Mouse (Mus musculus) limb, embryonic 11.5 days (tissue): Measurements from ENCODE around the gene Dclre1b. TPM values are rescaled to one million over a fixed set of nuclear protein-coding genes. Genes with fewer than 3 reads are reported as not detected.
"Not testable (repeated sequence)": the region's sequence is repeated elsewhere in the genome, so short reads cannot be mapped to it uniquely, and the experiment has no call there.

Source experiments
- ATAC-seq: fragments of 200-750 bp; cut with Nextera tagmentation; 2 replicates; pipeline ENCODE4 v1.8.0; 2017; ENCODE audit warnings: low read depth; ENCODE audit not compliant: insufficient number of reproducible peaks, low FRiP score, low TSS enrichment
- DNase-seq: peaks from one replicate; pipeline ENCODE4 v3.0.0-alpha.2; 2015; ENCODE audit warnings: low spot score
- H3K27ac ChIP-seq: fragments of 300-500 bp; sonication (generic); replicated peaks from 2 replicates; pipeline ENCODE4 v1.5.1; 2014; ENCODE audit warnings: low read depth, mild to moderate bottlenecking, low read length
- H3K27me3 ChIP-seq: fragments of 300-500 bp; sonication (generic); 2 replicates; pipeline ENCODE4 v1.6.1; 2014; ENCODE audit warnings: mild to moderate bottlenecking, low read length, mixed read lengths; ENCODE audit not compliant: control insufficient read depth, insufficient read depth
- H3K36me3 ChIP-seq: fragments of 300-500 bp; sonication (generic); 2 replicates; pipeline ENCODE4 v1.6.1; 2014; ENCODE audit warnings: mild to moderate bottlenecking, low read length, moderate library complexity, mixed read lengths; ENCODE audit not compliant: control insufficient read depth, insufficient read depth
- H3K4me1 ChIP-seq: fragments of 300-500 bp; sonication (generic); 2 replicates; pipeline ENCODE4 v1.6.1; 2014; ENCODE audit warnings: low read length, mixed read lengths; ENCODE audit not compliant: control insufficient read depth, insufficient read depth
- H3K4me2 ChIP-seq: fragments of 300-500 bp; sonication (generic); 2 replicates; pipeline ENCODE4 v1.6.1; 2014; ENCODE audit warnings: low read depth, mild to moderate bottlenecking, moderate library complexity; ENCODE audit not compliant: severe bottlenecking
- H3K4me3 ChIP-seq: fragments of 300-500 bp; sonication (generic); 2 replicates; pipeline ENCODE4 v1.5.1; 2014; ENCODE audit warnings: low read depth, low read length
- H3K9ac ChIP-seq: fragments of 300-500 bp; sonication (generic); 2 replicates; pipeline ENCODE4 v1.6.1; 2014; ENCODE audit warnings: mild to moderate bottlenecking, low read length
- H3K9me3 ChIP-seq: fragments of 300-500 bp; sonication (generic); 2 replicates; pipeline ENCODE4 v1.6.1; 2016; ENCODE audit warnings: low read length; ENCODE audit not compliant: control insufficient read depth
- WGBS: fragments of 180-500 bp; shearing (Covaris S2); extraction: QIAGEN DNeasy Blood & Tissue Kit; methylation state at CpG from one replicate; pipeline ENCODE4 v1.1.7; 2014; 5-methylcytosine and 5-hydroxymethylcytosine counted together
- polyA plus RNA-seq: library from polyadenylated mRNA; unstranded; fragments of >200 nt; fragmentation: Nextera tagmentation; extraction: Ambion mirVana; gene quantifications from 2 replicates; pipeline ENCODE4 v1.2.1, GENCODE M21; 2014

Dclre1b gene
- polyA plus RNA-seq, 1 experiment from 2014 or later, result 40.2 TPM

GRCm38 (mm10) chr3:103831146-103831545 is 21.9 kb upstream of the Dclre1b start:
- Histone ChIP-seq H3K36me3 (no peaks in the 10 kb centered on the region), H3K4me3 (no peak overlapping the region), H3K9ac (no peak overlapping the region), H3K4me2 (no peak overlapping the region), H3K27ac (no peak overlapping the region), H3K9me3 (no peaks in the 10 kb centered on the region), H3K4me1 (no peaks in the 10 kb centered on the region), H3K27me3 (no peaks in the 10 kb centered on the region)
- 90% methylated on average over 7 of the region's 7 CpGs for WGBS
- DNase-seq (no peak), ATAC-seq (no peak)

DNA sequence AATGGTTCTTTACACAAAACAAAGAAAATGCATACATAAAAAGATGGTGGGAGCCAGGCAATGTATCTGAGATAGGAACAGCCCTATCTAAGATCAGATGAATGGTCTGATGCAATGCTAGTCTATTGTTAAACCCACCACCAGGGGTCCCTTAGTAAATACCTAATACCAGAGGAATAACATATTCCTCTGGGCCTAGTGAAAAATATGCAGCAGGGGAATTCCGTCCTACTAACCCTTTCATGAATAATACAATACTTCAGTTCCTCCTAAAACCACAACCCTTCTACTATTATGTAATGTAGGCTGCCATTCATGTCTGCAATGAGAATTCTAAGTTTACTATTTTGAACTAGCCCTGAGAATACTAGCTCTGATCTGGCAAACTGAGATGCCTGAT is 21.4 kb upstream of the Dclre1b start:
- not testable (repeated sequence) for H3K27me3 ChIP-seq, H3K4me3 ChIP-seq, H3K4me1 ChIP-seq, H3K9ac ChIP-seq, H3K27ac ChIP-seq, DNase-seq, H3K4me2 ChIP-seq, H3K36me3 ChIP-seq, ATAC-seq, H3K9me3 ChIP-seq
- WGBS, result 81% methylated on average over 1 of the region's 1 CpGs

DNA sequence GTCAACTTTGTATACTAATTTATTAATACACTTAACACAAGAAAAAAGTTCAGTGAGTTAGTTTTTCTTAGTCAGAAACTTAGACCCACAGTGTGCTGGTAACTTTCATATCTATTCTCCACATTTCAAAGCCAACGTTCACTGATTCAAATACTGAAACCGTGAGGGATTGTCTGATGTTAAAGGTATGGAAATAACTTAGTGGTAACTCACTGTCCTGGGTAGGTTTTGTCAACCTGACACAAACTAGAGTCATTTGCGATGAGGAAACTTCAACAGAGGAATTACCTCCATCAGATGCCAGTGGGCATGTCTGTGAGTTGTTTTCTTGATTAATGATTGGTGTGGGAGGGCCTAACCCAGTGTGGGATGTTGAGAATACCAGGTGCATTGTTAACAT is 19.8 kb upstream of the Dclre1b start:
- no peaks in the 10 kb centered on the region for H3K36me3 ChIP-seq
- ATAC-seq (no peak), DNase-seq (no peak)
- WGBS, result 84% methylated on average over 3 of the region's 3 CpGs
- H3K9ac ChIP-seq, result no peak overlapping the region
- H3K27me3 ChIP-seq, result no peaks in the 10 kb centered on the region
- no peak overlapping the region for H3K27ac ChIP-seq
- no peaks in the 10 kb centered on the region for H3K4me1 ChIP-seq
- no peak overlapping the region for H3K4me2 ChIP-seq
- no peaks in the 10 kb centered on the region for H3K9me3 ChIP-seq
- H3K4me3 ChIP-seq, result no peak overlapping the region

- DNase-seq (no peak), ATAC-seq (no peak)
- no peak overlapping the region for H3K4me2 ChIP-seq
- no peak overlapping the region for H3K27ac ChIP-seq
- no peaks in the 10 kb centered on the region for H3K36me3 ChIP-seq
- H3K4me3 ChIP-seq, result no peak overlapping the region
- no peaks in the 10 kb centered on the region for H3K27me3 ChIP-seq
- no peaks in the 10 kb centered on the region for H3K4me1 ChIP-seq
- H3K9ac ChIP-seq, result no peak overlapping the region
- H3K9me3 ChIP-seq, result no peaks in the 10 kb centered on the region
Measured at GRCm38 (mm10) chr3:103827548-103827947, 18.3 kb upstream of the Dclre1b start.

DNA sequence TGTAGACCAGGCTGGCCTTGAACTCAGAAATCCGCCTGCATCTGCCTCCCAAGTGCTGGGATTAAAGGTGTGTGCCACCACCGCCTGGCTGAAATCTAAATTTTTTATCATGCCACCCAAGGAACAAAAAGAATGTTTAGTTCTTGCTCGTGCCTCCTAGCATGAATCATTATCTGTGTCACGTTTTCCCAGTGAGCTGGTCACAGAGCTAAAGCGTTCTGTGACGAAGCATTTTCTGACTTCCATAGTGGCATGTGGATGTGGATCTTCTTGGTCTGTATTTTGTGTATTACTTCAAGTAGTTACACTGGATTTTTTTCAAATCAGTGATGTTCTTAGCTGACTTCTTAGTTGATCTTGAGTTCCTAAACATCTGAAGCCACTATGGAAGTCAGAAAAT is 1.7 kb upstream of the Dclre1b start:
- 92% methylated on average over 6 of the region's 6 CpGs for WGBS
- H3K9me3 ChIP-seq, result no peaks in the 10 kb centered on the region
- DNase-seq (no peak), ATAC-seq (no peak)
- no peak overlapping the region for H3K9ac ChIP-seq
- H3K4me3 ChIP-seq, result no peak overlapping the region
- H3K36me3 ChIP-seq, result peaks cover 3% of the 10 kb centered on the region; the same call in 1 of the 2 replicates
- H3K4me2 ChIP-seq, result no peak overlapping the region
- H3K27ac ChIP-seq, result no peak overlapping the region
- no peaks in the 10 kb centered on the region for H3K4me1 ChIP-seq
- no peaks in the 10 kb centered on the region for H3K27me3 ChIP-seq

GRCm38 (mm10) chr3:103809799-103810150 is 531 bp upstream of the Dclre1b start:
- H3K4me2 ChIP-seq, result peak overlapping the region; percentile 81
- DNase-seq (no peak), ATAC-seq (0 out of 2 replicates have a peak, but pooled peaks have one; percentile 31)
- 2% methylated on average over 14 of the region's 14 CpGs for WGBS
- no peaks in the 10 kb centered on the region for H3K27me3 ChIP-seq
- no peaks in the 10 kb centered on the region for H3K9me3 ChIP-seq
- peak overlapping the region; percentile 83 for H3K9ac ChIP-seq
- peak overlapping the region; percentile 79 for H3K4me3 ChIP-seq
- no peaks in the 10 kb centered on the region for H3K4me1 ChIP-seq
- H3K36me3 ChIP-seq, result no peaks in the 10 kb centered on the region; the same call in 1 of the 2 replicates
- peak overlapping the region; percentile 63; the same call in 1 of the 2 replicates for H3K27ac ChIP-seq

DNA sequence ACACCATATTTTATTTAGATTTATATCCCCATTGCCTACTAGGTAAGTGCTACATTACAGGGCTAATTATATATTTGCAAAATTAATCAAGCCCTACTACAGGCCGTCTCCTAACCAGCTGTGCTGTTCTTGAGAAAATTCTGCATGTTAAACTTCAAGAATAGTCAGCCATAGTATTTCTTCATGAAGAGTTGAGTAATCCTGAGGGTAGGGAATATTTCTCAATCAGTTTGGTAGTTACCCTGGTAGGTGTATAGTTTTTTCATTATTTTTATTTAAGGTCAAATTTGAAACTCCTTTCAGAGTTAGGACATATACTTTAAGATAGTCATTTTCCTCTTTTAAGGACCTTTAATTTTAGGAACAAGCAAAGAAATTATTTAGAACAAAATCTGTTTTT is 3.6 kb downstream of the Dclre1b start:
- Histone ChIP-seq H3K9ac (no peak overlapping the region), H3K36me3 (peaks cover 8% of the 10 kb centered on the region), H3K27ac (no peak overlapping the region), H3K4me3 (no peak overlapping the region), H3K4me1 (no peaks in the 10 kb centered on the region), H3K9me3 (no peaks in the 10 kb centered on the region), H3K4me2 (no peak overlapping the region), H3K27me3 (no peaks in the 10 kb centered on the region)
- WGBS, result 90% methylated on average over 1 of the region's 1 CpGs
- DNase-seq (no peak), ATAC-seq (no peak)

- Histone ChIP-seq H3K36me3 (peaks cover 8% of the 10 kb centered on the region), H3K27me3 (no peaks in the 10 kb centered on the region)
Measured at GRCm38 (mm10) chr3:103802861-103803260, 6.4 kb downstream of the Dclre1b start.

More at GRCm38 (mm10) chr3:103802861-103803260, 6.4 kb downstream of the Dclre1b start:
- no peak for DNase-seq
- Histone ChIP-seq H3K4me3 (no peak overlapping the region), H3K9ac (no peak overlapping the region), H3K4me1 (no peaks in the 10 kb centered on the region), H3K9me3 (no peaks in the 10 kb centered on the region), H3K27ac (no peak overlapping the region), H3K4me2 (no peak overlapping the region)
- ATAC-seq, result no peak
- WGBS, result 94% methylated on average over 8 of the region's 8 CpGs
